Mouse (Mus musculus) hematopoietic multipotent progenitor cell, adult 10-12 weeks (in vitro differentiated cells): ENCODE measurements around the gene Fam204a. TPM values are rescaled to one million over a fixed set of nuclear protein-coding genes. Genes with fewer than 3 reads are reported as not detected.

Experiments used
- polyA plus RNA-seq: library from polyadenylated mRNA; stranded (reverse); fragments of >175 nt; gene quantifications from 2 replicates; pipeline ENCODE4 v1.2.3, GENCODE M21; 2012; ENCODE audit warnings: low replicate concordance

Gene Fam204a
- 8.8 and 10.2 TPM in 2 replicates for polyA plus RNA-seq

DNA sequence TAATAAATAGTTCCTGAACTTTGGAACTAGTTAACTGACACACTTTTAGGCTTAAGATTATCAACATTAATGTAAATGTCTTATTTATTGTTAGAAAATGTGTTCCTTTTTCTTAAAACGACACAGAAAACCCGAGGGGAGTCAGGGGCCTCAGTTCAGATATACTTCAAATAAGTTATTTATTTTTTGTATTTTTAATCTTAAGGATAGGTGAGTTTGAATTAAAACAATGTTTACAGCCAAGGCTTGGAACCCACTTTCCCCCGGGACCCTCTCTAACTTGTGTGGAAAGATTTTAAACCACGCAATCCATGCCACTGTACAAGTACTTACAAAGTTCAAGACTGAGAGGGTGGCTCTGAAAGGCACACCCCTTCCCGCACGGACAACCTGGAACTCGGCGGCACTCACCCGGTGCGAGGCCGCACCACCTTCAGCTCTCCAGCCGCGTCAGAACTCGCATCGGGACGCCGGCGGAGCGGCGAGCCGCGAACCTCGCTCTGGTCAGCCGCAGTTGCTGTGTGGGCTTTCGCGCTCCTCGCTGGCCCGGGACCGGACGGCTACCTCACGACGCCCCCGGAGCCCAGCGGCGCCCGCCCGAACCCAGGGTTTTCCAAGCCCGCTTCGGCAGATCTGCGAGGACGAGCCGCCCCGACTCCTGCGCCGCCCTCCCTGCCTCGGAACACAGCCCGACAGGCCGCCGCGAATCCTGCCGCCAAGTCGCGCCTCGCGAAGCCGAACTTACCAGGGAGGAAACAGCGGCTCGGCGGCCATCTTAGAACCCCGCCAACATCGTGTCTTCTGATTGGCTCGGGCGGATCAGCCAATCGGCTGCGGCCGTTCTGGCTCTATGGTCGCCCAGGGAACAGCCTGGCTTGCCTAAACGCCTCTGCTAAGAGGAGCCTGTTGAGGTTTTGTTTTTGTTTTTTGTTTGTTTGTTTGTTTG lies at the start of gene Fam204a:
Fam204a (minus strand) TSS at position 803 of the 946 bp plus-strand sequence.

Other genes with a start within 250 kb of the Fam204a start
- not detected in 2 replicates for gene Prlhr, start 241.6 kb upstream of the Fam204a start, polyA plus RNA-seq